Mouse (Mus musculus): ENCODE measurements around the gene Zfx.

DNA sequence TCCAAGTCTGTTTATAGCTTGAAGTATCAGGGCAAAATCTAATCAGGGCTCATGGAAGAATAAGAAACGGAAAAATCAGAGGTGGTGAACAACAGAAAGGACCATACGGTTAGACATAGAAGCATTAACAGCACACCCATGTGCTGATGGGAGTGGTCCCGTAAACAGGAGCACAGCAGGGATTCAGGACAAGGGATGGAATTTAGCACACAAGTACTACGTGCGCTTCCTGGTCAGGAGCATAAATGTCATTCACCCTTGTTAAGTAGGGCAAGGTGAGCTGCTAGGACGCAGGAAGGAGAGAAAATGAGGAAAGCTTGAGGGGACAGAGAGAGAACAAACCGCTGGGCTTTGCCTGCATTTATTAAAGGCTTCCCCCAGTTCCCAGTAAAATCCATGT lies 93.4 kb downstream of the Zfx start:
- TF ChIP-seq CTCF (IDR thresholded peaks at IDR 0.05; ENCODE audit: low read depth, low read length) (no peak), POLR2A (IDR thresholded peaks at IDR 0.05; ENCODE audit: borderline replicate concordance, low read depth, low read length) (no peak)

Data from bone marrow macrophage, adult 2 months (primary cell).